Mouse (Mus musculus): ENCODE data around the gene Hyou1. TPM values are rescaled to one million over a fixed set of nuclear protein-coding genes. Genes with fewer than 3 reads are reported as not detected.

The Hyou1 gene
- total RNA-seq, 2 experiments from 2014 or later: 97.2 to 121 TPM

Small RNA genes within 50 kb of the gene (microRNA-seq; reads per million reads assigned to microRNA genes)
- gene Gm44335: not detected
- 1.4 reads per million for gene Mir7085

Other genes with a start within 250 kb of the Hyou1 start
- 100 to 1,000 TPM in 1 of 2 experiments, 10 to 100 TPM in 1; 85.0 to 114 TPM for gene Mcam, start 245.0 kb upstream of the Hyou1 start, total RNA-seq (2021)
- 10 to 100 TPM; 28.2 to 32.4 TPM for gene Cbl, start 145.4 kb upstream of the Hyou1 start, total RNA-seq (2021)
- gene Ccdc153, start 138.8 kb upstream of the Hyou1 start, total RNA-seq (2021): 1 to 10 TPM; 1.5 to 1.6 TPM
- gene Pdzd3, start 128.0 kb upstream of the Hyou1 start, total RNA-seq (2021): under 1 TPM in 1 of 2 experiments, not detected in 1; 0.48 TPM
- gene Nlrx1, start 110.9 kb upstream of the Hyou1 start, total RNA-seq (2021): 10 to 100 TPM; 23.1 to 30.6 TPM
- gene Abcg4, start 90.9 kb upstream of the Hyou1 start, total RNA-seq (2021): 10 to 100 TPM; 15.0 to 23.1 TPM
- gene Hinfp, start 73.8 kb upstream of the Hyou1 start, total RNA-seq (2021): 10 to 100 TPM; 17.3 to 24.4 TPM
- 10 to 100 TPM; 19.3 to 25.1 TPM for gene C2cd2l, start 59.2 kb upstream of the Hyou1 start, total RNA-seq (2021)
- 10 to 100 TPM; 25.2 to 27.7 TPM for gene Dpagt1, start 53.5 kb upstream of the Hyou1 start, total RNA-seq (2021)
- gene H2afx, start 44.8 kb upstream of the Hyou1 start, total RNA-seq (2021): 10 to 100 TPM; 87.2 to 99.6 TPM
- gene Hmbs, start 35.3 kb upstream of the Hyou1 start, total RNA-seq (2021): 100 to 1,000 TPM in 1 of 2 experiments, 10 to 100 TPM in 1; 86.7 to 101 TPM
- gene Vps11, start 17.8 kb upstream of the Hyou1 start, total RNA-seq (2021): 10 to 100 TPM; 42.3 to 47.3 TPM
- 10 to 100 TPM; 30.6 to 44.8 TPM for gene Slc37a4, start 17.4 kb downstream of the Hyou1 start, total RNA-seq (2021)
- gene Rps25, start 27.6 kb downstream of the Hyou1 start, total RNA-seq (2021): 1,000 to 10,000 TPM; 1,303 to 1,311 TPM
- 10 to 100 TPM; 65.4 to 70.9 TPM for gene Trappc4, start 28.1 kb downstream of the Hyou1 start, total RNA-seq (2021)
- gene Ccdc84, start 39.1 kb downstream of the Hyou1 start, total RNA-seq (2021): 10 to 100 TPM; 15.4 to 20.7 TPM
- gene Foxr1, start 61.6 kb downstream of the Hyou1 start, total RNA-seq (2021): not detected
- gene Upk2, start 75.5 kb downstream of the Hyou1 start, total RNA-seq (2021): not detected
- 10 to 100 TPM; 64.6 to 72.6 TPM for gene Bcl9l, start 103.3 kb downstream of the Hyou1 start, total RNA-seq (2021)
- 1 to 10 TPM; 1.0 to 1.4 TPM for gene Cxcr5, start 182.4 kb downstream of the Hyou1 start, total RNA-seq (2021)
- gene Ddx6, start 225.4 kb downstream of the Hyou1 start, total RNA-seq (2021): 100 to 1,000 TPM; 106 to 118 TPM